Mouse (Mus musculus) thymus, adult 18-20 months (tissue): Measurements from ENCODE around the gene Cftr.

Source experiments
- DNase-seq, 2 experiments: peaks; one replicate each; pipeline ENCODE4 v3.0.0; 2022; ENCODE audit warnings: mixed read lengths in 2 of 2

Cftr gene

DNA sequence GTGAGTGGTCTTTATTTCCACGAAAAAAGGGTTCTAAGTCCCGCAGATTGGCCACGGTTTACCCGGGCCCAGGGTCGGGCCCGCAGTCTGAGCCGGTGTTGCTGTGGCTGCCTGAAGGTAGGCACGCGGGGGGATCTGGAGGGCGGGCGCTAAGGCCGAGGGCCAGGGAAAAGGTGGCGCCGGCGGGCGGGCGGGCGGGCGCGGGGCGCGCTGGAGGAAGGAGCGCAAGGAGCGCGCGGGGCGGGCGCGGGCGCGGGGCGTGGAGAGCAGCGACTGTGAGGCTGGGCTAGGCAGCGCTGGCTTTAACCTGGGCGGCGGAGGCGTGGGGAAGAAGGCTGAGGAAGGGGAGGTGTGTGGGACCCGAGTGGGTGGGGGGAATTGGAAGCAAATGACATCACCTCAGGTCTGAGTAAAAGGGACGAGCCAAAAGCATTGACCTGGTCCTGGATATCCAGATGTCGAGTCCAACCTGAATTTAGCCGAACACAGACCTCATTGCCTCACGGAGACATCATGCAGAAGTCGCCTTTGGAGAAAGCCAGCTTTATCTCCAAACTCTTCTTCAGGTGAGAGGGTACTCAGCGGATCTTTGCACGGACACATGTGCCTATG, at the start of gene Cftr:
Gene Cftr (plus strand): TSS at position 377 of the 612 bp plus-strand sequence.
- no peak for DNase-seq

- DNase-seq = no peak
Observed at GRCm38 (mm10) chr6:18127206-18127983, 43.1 kb upstream of the Cftr start.

DNA sequence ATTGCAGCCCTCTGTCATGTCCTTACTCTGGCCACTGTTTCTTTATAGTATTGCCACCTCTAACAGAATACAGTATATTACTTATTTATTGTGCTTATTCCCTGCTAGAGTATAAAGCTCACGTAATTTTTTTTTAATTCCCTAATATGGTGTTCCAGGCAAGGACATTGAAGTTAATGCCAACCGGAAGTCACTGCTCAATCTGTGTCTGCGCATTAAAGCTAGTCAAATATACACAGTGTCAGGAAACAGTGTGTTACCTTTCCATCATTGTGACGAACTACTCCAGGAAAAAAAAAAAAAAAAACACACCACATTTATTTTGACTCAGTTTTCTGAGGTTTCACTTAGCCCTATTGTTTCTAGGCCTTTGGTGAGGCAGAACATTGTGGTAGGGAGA, 42.4 kb upstream of the Cftr start:
- no peak for DNase-seq

DNA sequence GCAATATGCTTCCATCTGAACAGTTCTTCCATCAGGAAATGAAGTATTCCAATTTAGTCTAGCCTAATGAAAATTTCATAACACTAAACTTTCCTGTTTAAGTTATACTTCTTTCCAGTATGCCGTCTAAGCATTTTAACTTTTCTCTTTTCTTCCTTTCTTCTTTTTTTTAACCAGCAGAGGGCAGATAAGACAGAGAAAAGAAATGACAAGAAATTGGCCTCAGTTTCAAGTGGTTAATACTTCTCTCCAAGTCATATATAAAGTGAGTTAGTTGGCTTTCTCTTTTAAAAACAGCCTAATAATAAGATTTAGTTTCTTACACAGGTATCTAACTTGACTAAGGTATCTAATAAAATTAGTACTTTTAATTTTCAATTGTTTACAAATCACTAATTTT, 35.2 kb upstream of the Cftr start:
- no peak for DNase-seq

DNA sequence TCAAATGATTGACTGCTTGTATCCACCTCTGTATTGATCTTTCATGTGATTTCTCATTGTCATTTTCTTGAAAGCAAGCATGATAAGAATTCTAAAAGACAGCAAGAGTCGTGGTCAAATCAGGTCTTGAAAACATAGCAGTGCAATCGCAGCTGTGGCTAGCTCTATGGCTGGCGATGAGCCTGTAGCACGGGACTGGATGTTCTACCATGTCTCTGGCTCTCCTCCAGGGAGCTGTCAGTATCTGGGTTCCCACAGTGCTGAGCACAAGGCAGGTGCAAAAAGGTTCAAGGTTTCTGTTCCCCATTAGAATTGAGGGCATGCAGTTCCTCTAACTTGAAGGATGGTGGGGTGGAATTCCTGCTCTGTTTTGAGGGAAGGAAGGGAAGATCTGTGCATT, 17.5 kb upstream of the Cftr start:
- DNase-seq = no peak

- DNase-seq = no peak
Observed at GRCm38 (mm10) chr6:18169618-18170017, 869 bp upstream of the Cftr start.

DNA sequence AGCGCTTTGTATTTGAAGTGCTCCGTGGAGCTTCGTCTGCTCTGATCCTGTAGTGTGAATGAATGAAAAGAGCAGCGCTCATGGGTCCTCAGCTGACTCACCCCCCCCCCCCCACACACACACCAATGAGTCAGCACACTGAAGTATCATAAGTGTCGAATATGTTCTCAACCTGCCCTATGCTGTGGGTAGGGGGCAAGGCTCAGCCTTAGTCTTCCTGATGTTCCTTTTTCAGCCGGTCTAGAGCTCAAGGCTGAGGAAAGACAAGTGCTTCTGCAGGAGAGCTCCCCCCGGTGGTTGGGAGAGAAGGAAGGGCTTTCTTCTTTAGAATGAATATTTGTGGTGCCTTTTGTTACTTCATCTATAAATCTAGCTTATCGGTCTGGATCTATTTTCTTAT, 1.1 kb downstream of the Cftr start:
- no peak for DNase-seq

- DNase-seq = no peak
Observed at GRCm38 (mm10) chr6:18177509-18177908, 7.0 kb downstream of the Cftr start.

DNA sequence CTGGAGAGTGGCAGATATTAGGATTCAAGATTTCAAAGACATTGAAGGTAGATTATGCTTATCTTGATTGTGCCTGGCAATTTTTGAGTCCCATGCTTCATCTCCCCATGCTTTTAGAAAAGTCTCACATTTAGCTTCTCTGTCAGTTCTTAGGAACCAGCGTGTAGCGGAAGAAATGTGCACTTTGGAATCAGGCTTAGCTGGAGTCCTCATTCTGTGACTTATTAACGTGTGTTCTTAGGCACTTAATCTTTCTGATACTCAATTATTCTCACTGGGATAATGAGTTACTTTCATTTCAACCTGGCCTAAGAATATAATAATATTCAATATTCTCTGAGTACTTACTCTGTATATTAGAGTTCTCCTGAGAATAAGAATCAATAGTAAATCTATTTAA, 10.2 kb downstream of the Cftr start:
- no peak for DNase-seq

DNA sequence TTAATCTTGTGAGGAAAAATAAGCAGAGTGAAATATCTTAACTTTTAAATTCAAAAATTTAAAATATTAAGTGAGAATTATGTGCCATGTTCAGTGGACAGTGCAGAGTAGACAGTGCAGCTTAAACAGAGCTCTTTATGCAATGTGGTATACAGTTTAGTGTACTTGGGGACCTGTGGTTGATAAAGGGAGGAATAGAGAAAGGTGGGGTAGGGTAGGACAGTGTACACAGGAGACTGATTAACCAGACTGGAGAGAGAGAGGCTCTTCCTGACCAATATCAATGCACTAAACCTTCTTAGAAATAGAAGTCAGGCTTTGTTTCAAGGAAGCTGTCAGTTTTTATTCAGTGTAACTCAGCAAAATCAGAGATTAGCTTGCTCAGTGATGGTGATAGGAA, 12.4 kb downstream of the Cftr start:
- DNase-seq = no peak

DNA sequence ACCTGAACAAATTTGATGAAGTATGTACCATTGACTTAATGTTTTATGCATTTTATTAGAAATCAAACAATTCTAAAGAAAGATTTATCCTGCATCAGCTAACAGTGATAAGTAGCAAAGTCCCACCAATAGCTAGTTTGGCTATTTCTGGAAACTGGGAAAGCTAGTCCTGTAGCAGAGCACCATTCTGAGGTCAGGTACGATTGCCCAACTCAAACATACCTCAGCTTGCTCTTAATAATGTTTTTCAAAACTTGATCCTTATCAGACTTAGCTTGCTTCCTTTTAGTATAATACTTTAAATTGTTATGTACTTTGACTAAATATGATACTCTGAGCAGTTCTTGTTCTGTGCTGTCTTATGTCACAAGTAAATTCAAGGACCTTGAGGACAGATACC, 50.2 kb downstream of the Cftr start:
- no peak for DNase-seq

GRCm38 (mm10) chr6:18223206-18223605, 52.7 kb downstream of the Cftr start:
- no peak for DNase-seq

DNA sequence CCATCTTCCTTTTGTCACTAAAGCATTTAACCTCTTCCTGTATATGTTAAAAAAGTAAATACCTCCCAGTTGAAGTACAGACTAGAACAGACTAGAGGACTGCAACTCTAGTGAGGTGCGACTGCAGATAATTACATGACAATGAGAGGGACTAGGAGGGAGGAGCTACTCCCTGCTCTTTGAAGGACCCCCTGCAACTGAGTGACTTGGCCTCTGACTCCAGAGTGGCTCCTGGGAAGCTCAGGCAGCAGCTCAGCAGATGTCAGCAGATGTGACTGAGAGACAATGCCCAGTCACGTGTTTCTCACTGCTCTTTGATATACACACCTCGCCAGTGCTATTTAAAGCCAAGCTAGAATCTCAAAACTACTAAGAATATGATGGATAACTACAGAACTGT, 54.7 kb downstream of the Cftr start:
- no peak for DNase-seq

GRCm38 (mm10) chr6:18246495-18246894, 76.0 kb downstream of the Cftr start:
- no peak for DNase-seq

DNA sequence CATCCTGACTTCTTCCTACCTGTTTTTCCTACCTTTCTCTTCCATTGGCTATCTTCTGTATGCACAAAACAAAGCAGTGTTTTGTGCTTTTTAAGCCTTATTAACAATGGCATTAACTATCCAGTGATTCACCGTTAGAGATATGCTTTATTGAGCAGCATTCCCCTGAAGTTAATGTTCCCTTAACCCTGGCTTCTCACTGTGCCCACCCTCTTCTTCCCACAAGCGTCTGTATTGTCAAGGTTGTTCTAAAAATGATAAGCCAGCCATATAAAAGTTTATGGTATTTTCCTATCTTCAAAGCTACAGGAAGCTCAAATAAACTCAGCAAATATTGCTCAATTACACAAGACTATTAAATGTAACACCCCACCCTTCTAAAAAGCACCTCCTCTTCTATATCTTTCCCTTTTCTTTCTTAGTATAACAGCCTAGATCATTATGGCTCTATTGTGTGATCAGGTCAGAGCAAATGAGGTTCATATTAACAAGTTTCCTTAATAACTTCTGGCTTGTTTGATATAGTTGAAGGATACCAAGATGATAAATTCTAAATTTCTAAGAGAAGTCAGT, 77.5 kb downstream of the Cftr start:
- no peak for DNase-seq

- DNase-seq = no peak
Observed at GRCm38 (mm10) chr6:18248464-18248863, 78.0 kb downstream of the Cftr start.

DNA sequence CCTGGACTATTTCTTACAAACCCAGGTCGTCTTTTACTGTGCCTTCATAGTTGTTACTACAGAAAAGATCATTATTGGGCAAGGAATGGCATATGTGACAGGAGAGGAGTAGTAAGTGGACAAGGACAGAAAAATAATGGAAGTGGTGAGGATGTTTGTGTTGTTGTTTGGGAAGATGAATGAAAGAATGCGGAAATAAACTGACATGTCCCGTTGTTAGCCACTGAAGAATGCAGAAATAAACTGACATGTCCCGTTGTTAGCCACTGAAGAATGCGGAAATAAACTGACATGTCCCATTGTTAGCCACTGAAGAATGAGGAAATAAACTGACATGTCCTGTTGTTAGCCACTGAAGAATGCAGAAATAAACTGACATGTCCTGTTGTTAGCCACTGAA, 84.1 kb downstream of the Cftr start:
- DNase-seq = no peak

GRCm38 (mm10) chr6:18270983-18271382, 100.5 kb downstream of the Cftr start:
- DNase-seq = no peak

DNA sequence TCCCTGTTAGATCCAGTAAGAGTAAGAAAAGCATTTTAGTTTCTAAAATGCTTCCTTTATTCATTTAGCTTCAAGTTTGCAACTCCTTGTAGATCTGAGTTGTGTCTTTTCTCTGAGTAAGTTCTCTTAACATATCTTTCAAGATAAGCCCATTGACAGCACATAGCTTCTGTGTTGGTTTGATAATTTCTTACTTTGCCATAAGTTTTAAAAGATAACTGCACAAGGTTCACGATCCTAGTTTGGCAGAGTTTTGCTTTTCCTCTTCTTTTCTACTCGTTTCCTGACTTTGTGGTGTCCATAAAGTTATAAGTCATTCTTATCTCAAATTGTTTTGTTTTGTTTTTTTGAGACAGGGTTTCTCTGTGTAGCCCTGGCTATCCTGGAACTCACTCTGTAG, 130.3 kb downstream of the Cftr start:
- no peak for DNase-seq

DNA sequence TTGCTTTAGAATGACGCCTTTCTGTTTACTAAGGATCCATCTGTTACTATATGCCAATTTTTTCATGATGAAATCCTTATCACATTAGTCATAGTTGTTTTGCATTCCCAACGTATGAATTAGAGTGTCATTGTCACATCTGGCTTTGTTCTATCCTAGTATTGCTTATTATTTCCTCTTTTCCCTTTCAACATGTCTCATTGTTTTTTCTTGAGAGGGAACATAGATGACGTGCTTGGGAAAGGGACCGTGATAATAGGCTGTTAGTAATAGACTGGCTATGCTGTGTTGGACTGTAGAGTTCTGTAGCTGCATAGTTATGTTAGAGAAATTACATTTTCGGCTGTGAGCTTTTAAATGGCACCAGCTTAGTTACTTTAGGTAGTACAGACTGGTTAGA, 131.6 kb downstream of the Cftr start:
- DNase-seq = no peak

GRCm38 (mm10) chr6:18303228-18303627, 132.7 kb downstream of the Cftr start:
- DNase-seq = no peak

- DNase-seq = no peak
Observed at GRCm38 (mm10) chr6:18305130-18305529, 134.6 kb downstream of the Cftr start.

DNA sequence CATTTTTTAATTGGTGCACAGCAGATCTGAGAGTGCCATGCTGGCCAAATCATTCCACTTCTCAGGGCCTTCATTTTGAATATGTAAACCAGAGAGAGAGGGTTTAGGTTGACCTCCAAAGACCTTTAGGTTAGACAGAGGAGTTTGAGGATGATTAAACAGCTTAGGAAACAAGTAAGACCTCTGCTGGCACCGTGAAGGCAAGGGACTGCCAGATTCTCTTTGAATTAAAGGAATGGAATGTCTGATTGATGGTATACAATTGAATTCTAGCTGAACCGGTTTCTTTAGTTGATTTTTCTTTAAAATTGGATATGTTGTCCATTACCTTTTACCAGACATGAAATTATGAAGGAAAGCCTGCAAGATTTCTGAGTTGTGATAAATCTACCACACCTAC, 140.5 kb downstream of the Cftr start:
- DNase-seq = no peak

- DNase-seq = no peak
Observed at GRCm38 (mm10) chr6:18314365-18314943, 144.0 kb downstream of the Cftr start.
